Mouse (Mus musculus) E14TG2a.4 (cell line): ENCODE results near the gene Plac9a.

Experiments used
- CTCF ChIP-seq: conservative IDR thresholded peaks from 2 replicates; pipeline ENCODE4 v1.5.1; 2014; ENCODE audit warnings: low read length
- NANOG ChIP-seq: IDR thresholded peaks from 2 replicates; pipeline ENCODE4 v1.6.1; 2014; ENCODE audit warnings: borderline replicate concordance, low read length, mixed read lengths
- POU5F1 ChIP-seq: IDR thresholded peaks from 2 replicates; pipeline ENCODE4 v1.6.1; 2014; ENCODE audit warnings: low read length, borderline replicate concordance

GRCm38 (mm10) chr14:25869135-25869878, 33.6 kb downstream of the Plac9a start:
- TF ChIP-seq CTCF (no peak), POU5F1 (no peak), NANOG (no peak)
